Mouse (Mus musculus): ENCODE results near the gene Olfr1411.

Gene Olfr1411

DNA sequence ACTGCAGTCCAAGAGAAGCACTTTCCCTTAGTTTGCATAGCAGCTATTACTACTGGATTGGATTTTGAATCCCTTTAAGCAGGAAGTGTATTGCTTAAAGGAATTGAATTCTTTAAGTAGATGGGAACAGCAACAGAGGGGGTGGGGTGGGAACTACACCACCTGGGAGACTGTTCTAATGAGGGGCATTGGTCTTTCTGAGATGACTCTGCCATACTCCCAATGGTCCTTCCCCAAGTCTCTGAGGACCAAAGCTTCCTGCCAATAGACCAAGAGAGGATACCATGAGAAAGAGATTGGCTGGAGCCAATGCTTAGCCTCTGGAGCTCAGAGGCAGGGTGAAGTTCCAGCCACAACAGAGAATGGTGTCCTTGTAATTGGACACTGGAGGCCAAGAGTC lies at the start of gene Olfr1411:
Olfr1411 (plus strand) TSS at position 301 of the 400 bp plus-strand sequence.
- DNase-seq (ENCODE audit: low read depth, low spot score) = no peak

DNA sequence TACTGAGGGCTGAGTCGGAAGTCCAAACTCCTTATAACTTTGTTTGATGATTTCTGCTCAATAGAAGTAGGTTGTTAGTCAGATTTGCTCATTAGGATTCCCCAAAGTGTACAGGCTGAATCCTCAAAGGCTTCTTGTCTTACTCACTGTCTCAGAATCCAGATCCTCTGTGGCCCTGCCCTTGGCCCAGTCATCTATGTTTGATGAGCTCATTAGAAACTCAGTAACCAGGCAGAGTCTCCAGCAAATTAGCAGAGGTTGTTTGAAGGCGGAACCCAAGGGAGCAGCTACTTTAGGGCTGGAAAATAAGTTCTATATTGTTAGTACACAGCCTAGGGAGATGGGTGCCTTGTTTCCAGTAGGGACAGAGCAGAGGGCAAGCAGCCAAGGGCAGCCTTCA lies 48.3 kb upstream of the Olfr1411 start:
- DNase-seq (ENCODE audit: low read depth, low spot score) = no peak

DNA sequence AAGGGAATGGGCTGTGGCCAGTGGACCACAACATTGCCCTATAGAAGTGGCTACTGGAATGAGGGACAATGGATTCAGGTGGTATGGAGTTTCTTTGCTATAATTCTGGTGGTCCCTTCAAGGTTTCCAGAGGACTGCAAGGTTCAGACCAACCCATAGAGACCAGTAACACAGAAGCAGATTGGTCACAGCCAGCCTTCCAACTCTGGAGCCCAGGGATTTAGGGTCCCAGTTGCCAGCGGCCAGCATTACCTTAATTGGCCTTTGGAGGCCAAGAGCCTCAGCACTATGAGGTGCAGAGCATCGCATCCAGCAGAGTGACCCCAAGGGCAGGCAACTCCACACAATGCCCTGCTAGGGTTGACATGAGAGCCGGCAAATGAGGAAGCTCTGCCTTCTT lies 23.2 kb upstream of the Olfr1411 start, which contains the start of gene Olfr1413:
Olfr1413 (plus strand) TSS at position 301 of the 400 bp plus-strand sequence.
- no peak for DNase-seq (ENCODE audit: low read depth, low spot score)

DNA sequence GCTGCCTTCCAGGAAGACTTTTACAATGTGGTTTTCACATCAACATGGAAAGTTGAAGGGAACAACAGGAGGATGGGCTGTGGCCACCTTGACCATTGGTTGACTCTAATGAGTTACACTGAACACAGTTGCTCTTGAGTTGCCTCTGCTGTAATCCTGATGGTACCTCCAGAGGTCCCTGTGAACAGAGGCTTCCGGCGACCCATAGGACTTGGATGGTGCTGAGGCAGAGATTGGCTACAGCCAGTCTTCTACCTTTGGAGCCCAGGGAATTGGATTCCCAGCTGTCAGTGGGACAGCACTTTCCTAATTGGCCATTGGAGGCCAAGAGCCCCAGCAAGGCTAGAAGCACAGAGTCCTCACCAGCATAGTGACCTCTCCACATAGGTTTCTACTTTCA lies 8.7 kb upstream of the Olfr1411 start, which contains the start of gene Olfr1412:
Olfr1412 (plus strand) TSS at position 301 of the 400 bp plus-strand sequence.
- no peak for DNase-seq (ENCODE audit: low read depth, low spot score)

DNA sequence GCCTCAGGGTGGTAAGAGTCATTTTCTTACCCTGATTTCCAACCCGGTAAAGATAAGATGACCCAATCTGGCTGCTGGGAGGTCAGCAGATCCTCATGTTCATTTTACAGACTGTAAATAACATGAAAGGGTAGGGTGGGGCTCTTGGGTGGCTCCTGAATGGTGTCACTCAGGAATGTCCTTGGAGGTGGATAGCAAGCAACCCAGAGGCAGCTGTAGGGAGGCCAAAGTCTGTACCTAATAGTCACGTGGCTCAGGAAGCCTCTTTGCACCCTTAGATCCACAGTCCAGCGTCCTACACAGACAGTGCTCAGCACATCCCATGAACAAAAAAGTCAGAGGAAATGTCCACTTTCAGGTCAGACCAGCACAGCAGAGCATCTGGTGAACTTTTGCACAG lies 1.8 kb downstream of the Olfr1411 start:
- DNase-seq (ENCODE audit: low read depth, low spot score) = no peak

DNA sequence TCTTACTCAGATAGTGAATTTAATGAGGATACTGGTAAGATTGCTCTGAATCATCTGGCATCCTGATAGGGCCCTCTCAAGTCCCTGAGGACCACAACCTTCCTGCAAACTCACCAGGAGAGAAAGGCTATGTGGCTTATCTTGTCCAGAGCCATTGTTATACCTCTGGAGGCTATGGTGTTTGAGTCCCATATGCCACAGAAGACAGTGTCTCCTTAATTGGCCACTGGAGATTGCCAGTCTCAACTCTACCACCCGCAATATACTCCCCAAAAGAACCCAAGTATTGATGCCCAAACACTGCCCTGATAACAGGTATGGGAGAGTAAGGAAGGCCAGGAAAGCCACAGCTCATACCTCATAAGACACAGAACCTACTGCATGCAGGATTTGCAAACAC lies 11.3 kb downstream of the Olfr1411 start, which contains the start of gene Olfr1410:
Olfr1410 (plus strand) TSS at position 301 of the 400 bp plus-strand sequence.
- DNase-seq (ENCODE audit: low read depth, low spot score) = no peak

DNA sequence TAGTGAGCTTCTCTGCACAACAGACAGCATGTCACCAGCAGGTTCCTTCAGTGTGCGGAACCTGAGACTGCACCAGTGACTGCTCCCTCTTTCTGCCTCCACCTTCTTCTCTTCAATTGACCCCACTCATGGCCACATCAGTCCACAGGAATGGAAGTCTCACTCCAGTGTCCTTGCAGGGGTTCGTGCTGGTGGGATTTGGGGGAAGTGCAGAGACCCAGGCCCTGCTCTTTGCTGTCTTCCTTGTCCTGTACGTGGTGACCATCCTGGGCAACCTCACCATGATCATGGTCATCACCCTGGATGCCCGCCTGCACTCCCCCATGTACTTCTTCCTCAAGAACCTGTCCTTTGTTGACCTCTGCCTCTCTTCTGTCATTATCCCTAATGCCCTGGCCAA lies 13.5 kb downstream of the Olfr1411 start:
- no peak for DNase-seq (ENCODE audit: low read depth, low spot score)

DNA sequence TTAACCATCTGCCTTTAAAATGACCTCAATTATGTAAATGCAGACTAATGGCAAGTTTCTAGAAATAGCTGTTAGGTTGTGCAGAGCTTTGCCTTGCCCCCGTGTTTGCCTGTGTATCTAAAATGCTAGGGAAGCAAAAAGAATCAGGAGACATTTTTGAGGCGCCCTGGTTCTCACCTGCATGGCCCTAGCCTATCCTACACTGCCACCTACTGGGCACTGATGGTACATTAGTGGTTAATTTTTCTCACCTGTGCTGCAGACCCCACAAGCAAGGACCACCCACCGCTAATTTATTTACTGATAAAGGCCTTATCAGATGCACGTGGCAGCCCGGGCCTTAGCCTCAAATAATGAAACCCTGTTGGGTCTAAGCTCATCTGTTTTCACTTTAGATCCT lies 16.8 kb downstream of the Olfr1411 start:
- peak; percentile 35 for DNase-seq (ENCODE audit: low read depth, low spot score)

DNA sequence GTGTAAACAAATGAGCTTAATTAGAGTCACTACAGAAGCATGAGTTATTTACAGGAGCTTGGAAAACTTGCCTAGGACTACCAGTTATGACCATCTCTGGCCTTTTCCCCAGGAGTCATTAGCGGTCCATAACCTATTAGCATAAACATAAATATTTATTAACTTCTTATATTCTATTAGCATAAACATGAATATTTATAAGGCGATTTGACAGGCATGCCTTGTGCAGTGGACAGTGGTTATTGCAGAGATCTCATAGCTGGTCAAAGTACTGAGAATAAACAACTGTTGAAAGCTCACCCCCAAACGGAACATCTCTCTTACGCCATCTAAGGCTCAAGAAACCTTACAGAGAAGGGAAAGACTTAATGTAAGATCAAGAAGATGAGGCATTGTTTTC lies 19.0 kb downstream of the Olfr1411 start:
- no peak for DNase-seq (ENCODE audit: low read depth, low spot score)

DNA sequence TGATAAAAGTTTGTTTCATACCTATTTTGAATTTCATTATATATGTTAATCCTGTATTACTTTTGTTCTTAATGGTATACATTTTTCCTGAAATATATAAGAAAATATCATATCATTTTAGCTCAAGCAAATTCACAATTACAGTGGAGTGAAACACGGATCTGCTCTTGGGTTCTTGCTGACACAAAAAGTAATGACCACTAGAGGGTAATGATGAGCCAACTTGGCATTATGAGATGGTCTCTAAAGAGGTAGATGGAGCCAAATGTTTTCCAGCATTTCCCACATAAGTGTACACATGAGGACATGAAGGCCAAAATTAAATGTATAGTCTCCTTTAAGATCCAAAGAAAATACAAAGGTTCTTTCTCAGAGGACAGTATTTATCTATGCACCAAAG lies 20.3 kb downstream of the Olfr1411 start:
- DNase-seq (ENCODE audit: low read depth, low spot score) = peak; percentile 32

DNA sequence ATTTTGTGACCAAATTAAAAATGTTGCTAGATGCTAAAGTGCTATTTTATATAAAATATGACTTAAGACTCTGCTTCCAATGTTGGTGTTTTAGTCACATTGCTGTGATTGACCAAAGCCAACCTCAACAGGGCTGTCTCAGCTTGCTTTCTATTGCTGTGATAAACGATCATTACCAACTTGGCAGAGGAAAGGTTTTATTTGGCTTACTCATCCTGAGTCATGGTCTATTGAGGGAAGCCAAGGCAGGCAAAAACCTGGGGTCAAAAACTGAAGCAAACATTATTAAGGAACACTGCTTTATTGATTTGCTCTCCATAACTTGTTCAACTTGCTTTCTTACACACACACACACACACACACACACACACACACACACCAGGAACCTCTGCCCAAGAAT lies 21.8 kb downstream of the Olfr1411 start:
- DNase-seq (ENCODE audit: low read depth, low spot score) = no peak

DNA sequence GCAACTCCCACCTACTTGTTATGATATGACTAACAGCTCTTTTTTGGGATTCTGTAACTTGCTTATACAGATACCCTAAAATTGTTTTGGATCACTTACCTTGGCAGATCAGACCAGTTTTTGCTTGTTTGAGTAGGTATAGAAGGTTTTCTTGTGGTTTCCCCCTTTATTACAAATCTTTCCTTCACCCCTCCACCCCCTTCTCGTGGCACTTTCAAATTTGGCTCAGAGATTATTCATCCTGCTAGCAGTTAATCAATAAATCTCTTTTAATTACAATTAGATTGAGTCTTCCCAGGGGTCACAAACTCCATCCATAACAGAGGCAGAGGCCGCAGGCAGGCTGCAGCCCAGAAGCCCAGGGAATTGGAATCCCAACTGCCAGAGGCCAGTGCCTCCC lies 23.3 kb downstream of the Olfr1411 start, which contains the start of gene Olfr12:
Olfr12 (plus strand) TSS at position 301 of the 400 bp plus-strand sequence.
- DNase-seq (ENCODE audit: low read depth, low spot score) = no peak

DNA sequence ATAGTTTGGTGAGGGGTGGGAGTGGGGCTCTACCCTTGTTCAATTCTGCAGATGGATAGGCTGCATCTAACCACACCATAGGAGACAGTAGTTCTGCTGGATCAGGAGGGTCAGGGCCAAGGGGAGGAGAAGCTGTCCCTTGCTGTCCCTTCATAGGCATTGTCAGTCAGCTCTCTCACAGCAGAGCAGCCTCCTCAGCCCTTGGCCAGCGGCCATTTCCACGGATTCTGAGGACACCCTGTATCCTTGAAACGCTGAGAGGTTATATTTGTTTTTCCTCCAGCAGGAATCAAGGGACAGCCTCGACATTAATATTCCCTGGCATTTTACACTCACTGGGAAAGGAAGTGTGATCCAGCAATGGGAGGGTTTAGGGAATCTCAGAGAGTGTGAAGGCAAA lies 24.1 kb downstream of the Olfr1411 start:
- no peak for DNase-seq (ENCODE audit: low read depth, low spot score)

DNA sequence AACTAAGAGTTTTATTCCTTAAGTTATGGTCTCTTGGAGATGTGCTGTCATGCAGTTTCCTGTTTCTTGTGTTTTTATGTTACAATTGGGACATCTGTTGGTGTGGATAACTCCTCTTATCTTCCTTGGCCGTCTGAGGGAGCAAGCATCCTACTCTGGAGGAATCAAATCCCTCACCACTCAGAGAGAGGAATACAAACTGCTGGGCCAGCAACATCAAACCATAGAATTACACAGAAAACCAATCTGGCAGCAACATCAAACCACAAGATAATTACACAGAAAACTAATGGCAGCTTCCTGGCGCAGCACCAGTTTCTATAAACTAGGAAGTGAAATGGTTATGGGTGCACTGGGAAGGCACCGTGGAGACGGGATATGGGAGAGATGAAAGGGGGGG lies 34.0 kb downstream of the Olfr1411 start:
- DNase-seq (ENCODE audit: low read depth, low spot score) = no peak

DNA sequence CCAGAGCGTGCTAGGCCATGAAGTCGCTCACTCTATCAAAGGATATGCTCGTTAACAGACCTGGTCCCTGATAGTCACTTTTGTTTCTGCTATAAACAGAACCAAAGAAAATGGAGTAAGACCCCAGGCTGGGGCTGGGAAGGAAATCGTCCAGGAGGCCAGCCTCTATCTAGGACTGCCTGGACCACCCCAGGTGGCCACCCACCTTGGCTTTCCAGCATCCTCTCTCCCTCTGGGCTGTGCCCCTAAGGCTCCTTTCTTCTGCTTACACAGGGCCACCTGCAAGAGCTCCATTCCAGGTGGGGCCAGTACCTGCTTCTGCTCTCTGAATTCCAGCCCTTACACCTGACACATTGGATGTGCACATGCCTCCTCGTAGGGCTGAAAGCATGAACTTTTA lies 38.0 kb downstream of the Olfr1411 start:
- no peak for DNase-seq (ENCODE audit: low read depth, low spot score)

DNA sequence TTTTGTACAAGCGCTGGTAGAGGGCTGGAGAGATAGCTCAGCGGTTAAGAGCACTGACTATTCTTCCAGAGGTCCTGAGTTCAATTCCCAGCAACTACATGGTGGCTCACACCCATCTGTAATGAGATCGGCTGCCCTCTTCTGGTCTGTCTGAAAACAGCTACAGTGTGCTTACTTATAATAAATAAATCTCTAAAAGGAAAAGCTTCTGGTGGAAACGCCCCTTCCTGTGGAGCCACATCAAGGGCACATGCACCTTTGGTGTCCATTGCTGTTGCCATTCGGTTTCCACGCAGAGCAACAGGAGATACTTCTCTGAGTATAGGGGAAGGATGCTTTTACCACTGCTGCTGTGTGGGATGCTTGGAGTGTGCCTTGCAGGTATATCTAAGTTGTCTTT lies 38.7 kb downstream of the Olfr1411 start:
- DNase-seq (ENCODE audit: low read depth, low spot score) = no peak

DNA sequence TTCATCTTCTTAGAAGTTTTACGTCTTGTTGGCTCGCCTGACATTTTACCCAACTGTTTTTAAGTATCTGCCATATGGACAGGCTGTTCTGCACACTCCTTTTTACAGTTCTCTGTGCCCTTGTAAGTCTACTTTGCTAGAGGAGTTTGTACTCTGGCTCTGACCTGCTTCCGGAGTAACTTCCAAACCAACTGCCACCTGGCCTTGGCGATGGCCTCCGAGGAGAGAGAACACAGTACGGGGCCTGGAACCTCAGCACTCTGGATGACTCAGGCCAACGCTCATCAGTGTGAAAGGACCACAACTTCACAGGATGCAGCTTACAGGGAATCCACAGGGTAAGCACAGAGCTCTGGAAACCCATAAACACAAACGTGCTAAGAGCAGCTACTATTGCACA lies 39.5 kb downstream of the Olfr1411 start:
- DNase-seq (ENCODE audit: low read depth, low spot score) = no peak

DNA sequence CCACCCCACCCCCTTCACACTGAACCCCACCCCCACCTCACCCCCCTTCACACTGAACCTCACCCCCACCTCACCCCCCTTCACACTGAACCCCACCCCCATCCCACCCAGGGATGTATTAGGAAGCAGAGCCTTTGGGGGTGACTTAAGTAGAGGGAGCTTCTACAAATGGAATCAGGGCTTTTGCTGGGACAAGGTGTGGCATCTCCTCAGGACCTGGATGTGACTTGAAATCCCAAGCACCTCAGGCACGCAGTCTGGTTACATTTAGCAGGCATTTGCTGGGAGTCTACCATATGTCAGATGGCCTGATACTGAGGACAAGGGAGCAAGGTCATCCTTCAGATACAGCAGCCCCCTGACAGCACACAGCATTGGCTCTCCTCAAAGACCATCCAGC lies 40.4 kb downstream of the Olfr1411 start:
- DNase-seq (ENCODE audit: low read depth, low spot score) = no peak

DNA sequence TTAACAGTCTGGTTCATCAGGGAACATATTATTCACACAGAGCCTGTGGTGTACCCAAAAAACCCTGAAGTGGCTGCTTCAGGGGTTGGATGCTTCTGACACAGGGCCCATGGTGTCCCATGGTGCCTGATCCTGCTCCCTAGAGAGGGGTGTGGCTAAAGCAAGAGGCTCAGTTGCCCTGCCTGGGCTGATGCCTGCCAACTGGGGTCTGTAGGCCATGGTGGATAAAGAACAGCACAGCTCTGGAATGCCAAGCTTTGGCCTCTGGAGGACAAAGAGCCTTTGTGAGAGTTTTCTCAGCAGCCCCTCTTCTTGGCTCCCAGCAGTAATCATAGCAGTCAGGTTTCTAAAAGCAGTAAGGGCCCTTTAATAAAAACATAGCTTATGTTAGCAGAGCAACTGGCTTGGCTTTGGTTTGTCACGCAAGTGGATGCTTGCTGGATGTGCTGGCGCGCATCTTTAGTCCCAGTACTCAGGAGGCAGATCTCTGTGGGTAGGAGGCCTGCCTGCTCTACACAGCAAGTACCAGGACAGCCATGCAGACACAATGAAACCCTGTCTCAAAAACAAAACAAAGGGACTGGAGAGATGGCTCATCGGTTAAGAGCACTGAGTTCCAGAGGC lies 40.9 kb downstream of the Olfr1411 start:
- no peak for DNase-seq (ENCODE audit: low read depth, low spot score)

DNA sequence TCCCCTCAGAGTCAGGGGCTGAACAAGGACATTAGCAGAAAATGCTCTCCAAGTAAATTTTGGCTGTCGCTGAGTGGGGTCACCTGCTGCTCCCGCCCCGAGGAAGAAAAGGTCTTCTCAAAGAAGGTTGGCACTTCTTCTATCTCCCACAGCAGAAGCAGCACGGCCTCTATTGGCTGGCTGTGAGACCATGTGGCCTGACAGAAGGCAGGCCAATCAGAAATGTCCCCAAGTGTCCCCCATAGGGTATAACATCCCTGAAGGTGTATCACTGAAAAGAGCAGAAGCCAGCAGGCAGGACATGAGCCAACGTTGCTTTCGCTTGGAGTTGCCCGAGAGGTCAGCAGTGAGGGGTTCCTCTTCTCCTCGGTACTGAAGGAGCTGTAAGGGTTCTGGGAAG lies 41.8 kb downstream of the Olfr1411 start:
- no peak for DNase-seq (ENCODE audit: low read depth, low spot score)

DNA sequence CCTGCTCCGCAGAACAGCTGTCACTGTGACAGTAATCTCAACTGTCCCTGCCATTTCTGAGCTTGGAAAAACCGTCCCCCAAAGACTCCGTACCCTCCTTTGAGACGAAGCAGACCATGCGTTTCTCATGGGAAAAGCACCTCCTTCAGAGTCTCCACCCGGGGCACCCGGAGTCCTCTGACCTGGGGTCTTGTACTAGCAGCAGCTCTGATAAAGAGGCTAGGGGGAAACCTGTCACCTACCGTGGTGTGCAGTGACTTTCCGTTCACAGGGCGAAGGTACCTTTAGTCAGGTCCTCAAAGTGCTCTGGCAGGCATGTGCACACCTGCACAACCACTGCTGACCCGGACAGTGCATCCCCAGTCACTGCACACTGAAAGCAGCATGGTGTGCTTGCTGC lies 42.5 kb downstream of the Olfr1411 start:
- no peak for DNase-seq (ENCODE audit: low read depth, low spot score)

DNA sequence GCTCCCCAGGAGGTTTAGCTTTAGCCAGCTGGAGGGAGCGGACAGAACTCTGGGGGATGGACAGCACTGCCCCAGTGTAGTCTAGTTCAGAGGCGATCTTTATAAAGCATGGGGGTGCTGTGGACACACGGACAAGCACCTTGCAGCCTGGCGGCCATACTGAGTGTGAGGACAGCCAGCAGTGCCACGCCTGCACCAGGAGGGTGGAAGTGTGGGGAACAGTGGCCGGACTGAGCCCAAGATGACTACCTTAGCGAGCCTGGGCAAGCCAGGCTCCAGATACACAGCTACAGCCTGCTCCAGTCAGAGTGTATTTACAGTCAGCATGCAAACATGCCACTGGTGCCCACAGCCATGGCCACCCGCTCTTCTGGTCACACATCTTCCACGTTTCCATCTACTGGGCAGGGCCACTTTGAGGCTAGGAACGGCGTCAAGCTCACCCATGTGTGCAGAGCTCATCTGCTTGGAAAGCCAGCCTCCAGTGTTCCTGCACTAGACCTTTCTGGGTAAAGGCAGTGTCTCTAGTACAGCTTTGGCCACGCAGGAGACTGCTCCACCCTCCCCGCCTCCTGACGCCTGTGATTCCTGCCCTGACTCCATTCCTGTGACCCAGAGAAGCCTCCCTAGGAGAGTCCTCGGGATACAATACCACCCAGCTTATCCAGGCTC lies 43.4 kb downstream of the Olfr1411 start:
- no peak for DNase-seq (ENCODE audit: low read depth, low spot score)

DNA sequence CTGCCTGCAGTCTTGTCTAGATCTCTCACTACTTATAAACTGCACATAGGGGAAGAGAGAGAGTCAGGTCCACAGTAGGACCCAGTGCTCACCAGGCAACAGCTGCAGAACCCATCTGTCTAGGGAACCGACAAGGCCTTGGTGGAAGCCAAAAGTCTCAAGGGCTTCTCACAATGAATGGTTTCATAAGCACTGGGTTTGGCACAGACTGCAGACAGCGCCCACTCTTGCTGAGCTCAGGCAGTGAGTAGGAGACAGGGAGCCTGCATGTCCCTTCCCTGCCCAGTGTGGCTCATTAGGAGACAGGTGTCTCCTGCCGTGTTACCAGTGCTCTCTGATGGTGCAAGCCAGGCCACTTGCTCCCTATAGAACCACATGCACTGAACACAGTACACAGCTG lies 44.0 kb downstream of the Olfr1411 start:
- DNase-seq (ENCODE audit: low read depth, low spot score) = no peak
